Mouse (Mus musculus) ES-Bruce4 (cell line): ENCODE results near the gene Depdc5.

Source experiments
- CTCF ChIP-seq: IDR thresholded peaks from one replicate; pipeline ENCODE4 v1.8.1; 2011; ENCODE audit warnings: low read depth, low read length
- POLR2A ChIP-seq: IDR thresholded peaks from one replicate; pipeline ENCODE4 v1.8.1; 2011; ENCODE audit warnings: low read length; ENCODE audit not compliant: insufficient read depth

GRCm38 (mm10) chr5:33011132-33012106 is 147.9 kb downstream of the Depdc5 start:
- TF ChIP-seq CTCF: no peak
- no peak for TF ChIP-seq POLR2A
